ENCODE assay signal across 8 mouse cellular contexts in genomic region chr8:85554391-85555180, GRCm38 (mm10). TPM values are rescaled to one million over a fixed set of nuclear protein-coding genes. Genes with fewer than 3 reads are reported as not detected.
DNase-seq lines count a peak whose midpoint lies in the region; ATAC-seq and TF ChIP-seq lines count a peak whose summit lies in the region.

No protein-coding gene starts in this region.

- H3K4me3 ChIP-seq in CH12.LX (replicated peaks in 1 of 3; ENCODE audit: low read depth in 2 of 3, low read length in 2 of 3, poor library complexity in 1 of 3) = peak overlapping the region; percentile 81 to 96 (median 94)
- H3K4me3 ChIP-seq in heart, embryonic 15.5 days = peak overlapping the region; percentile 92
- H3K4me3 ChIP-seq in stomach, embryonic 16.5 days (replicated peaks; ENCODE audit: low read length) = peak overlapping the region; percentile 90

- dilution Hi-C loops in CH12.LX (cut with MboI; ENCODE audit: extremely low pct_ligation_motif_present, extremely low pct_unique_long_range_greater_than_20kb, low sequenced_read_pairs) = no loop called here

- in situ Hi-C loops in CH12.LX (cut with MboI; ENCODE audit: low pct_ligation_motif_present, low pct_unique_long_range_greater_than_20kb, low sequenced_read_pairs) = no loop called here

- H3K27me3 ChIP-seq in CH12.LX (replicated peaks) = no peaks in the 10 kb centered on the region
- no peaks in the 10 kb centered on the region for H3K27me3 ChIP-seq in heart, embryonic 15.5 days
- no peaks in the 10 kb centered on the region for H3K27me3 ChIP-seq in stomach, embryonic 16.5 days (ENCODE audit: control insufficient read depth, insufficient read depth, low read length)

- ATAC-seq in heart, embryonic 15.5 days (replicated peaks; ENCODE audit: insufficient number of reproducible peaks, insufficient read depth, low FRiP score, low read depth) = peak; percentile 87
- ATAC-seq in megakaryocyte-erythroid progenitor cell, adult 5-6 weeks (replicated peaks; ENCODE audit: low FRiP score, low TSS enrichment, poor library complexity, severe bottlenecking) = peak; percentile 46
- ATAC-seq in stomach, embryonic 16.5 days (ENCODE audit: insufficient read depth, low FRiP score) = peak; percentile 93

- peak overlapping the region; percentile 26; the same call in 1 of the 2 replicates for H3K4me2 ChIP-seq in CH12.LX (ENCODE audit: insufficient read depth, low read depth, poor library complexity, severe bottlenecking)
- H3K4me2 ChIP-seq in heart, embryonic 15.5 days = peak overlapping the region; percentile 76
- H3K4me2 ChIP-seq in stomach, embryonic 16.5 days (ENCODE audit: low read depth, low read length) = peak overlapping the region; percentile 70

- intact Hi-C loops in gastrocnemius, postnatal 36 days (cut with DNase I) = no loop called here

- no peak for TF ChIP-seq EP300 in CH12.LX (IDR thresholded peaks at IDR 0.05; ENCODE audit: low read length)

- TF ChIP-seq CTCF in CH12.LX (conservative IDR thresholded peaks at IDR 0.05 in 1 of 2, IDR thresholded peaks at IDR 0.05 in 1 of 2; ENCODE audit: low read depth in 2 of 2, low read length in 2 of 2) = no peak

- H3K4me1 ChIP-seq in CH12.LX (ENCODE audit: control insufficient read depth in 1 of 2, insufficient read depth in 2 of 2) = peaks cover 6 to 52% of the 10 kb centered on the region in 2 experiments
- H3K4me1 ChIP-seq in heart, embryonic 15.5 days (replicated peaks) = peaks cover 12% of the 10 kb centered on the region
- H3K4me1 ChIP-seq in stomach, embryonic 16.5 days (ENCODE audit: control insufficient read depth, insufficient read depth, low read length) = 0 out of 2 replicates have a peak, but pooled peaks cover 4% of the 10 kb centered on the region

- no peaks in the 10 kb centered on the region for H3K9me3 ChIP-seq in CH12.LX (replicated peaks; ENCODE audit: low read length)
- H3K9me3 ChIP-seq in heart, embryonic 15.5 days (replicated peaks) = no peaks in the 10 kb centered on the region
- H3K9me3 ChIP-seq in stomach, embryonic 16.5 days (replicated peaks; ENCODE audit: control insufficient read depth, low read length) = no peaks in the 10 kb centered on the region

- H3K27ac ChIP-seq in CH12.LX (ENCODE audit: insufficient read depth, low read depth) = peak overlapping the region; percentile 81
- H3K27ac ChIP-seq in heart, embryonic 15.5 days = peak overlapping the region; percentile 95
- H3K27ac ChIP-seq in stomach, embryonic 16.5 days (ENCODE audit: low read length) = peak overlapping the region; percentile 97

- no peak; the same call in 1 of the 2 replicates for TF ChIP-seq POLR2A in CH12.LX (IDR thresholded peaks at IDR 0.05; ENCODE audit: low read depth, low read length)

- under 1% methylated on average over 59 of the region's 66 CpGs for WGBS in heart, embryonic 15.5 days
- under 1% methylated on average over 65 of the region's 66 CpGs for WGBS in stomach, embryonic 16.5 days

- H3K36me3 ChIP-seq in CH12.LX (replicated peaks in 1 of 2; ENCODE audit: control insufficient read depth in 1 of 2, insufficient read depth in 1 of 2, low read length in 1 of 2) = peaks cover 21 to 40% of the 10 kb centered on the region in 2 experiments
- H3K36me3 ChIP-seq in heart, embryonic 15.5 days = peaks cover 24% of the 10 kb centered on the region
- 0 out of 2 replicates have a peak, but pooled peaks cover 6% of the 10 kb centered on the region for H3K36me3 ChIP-seq in stomach, embryonic 16.5 days (ENCODE audit: control insufficient read depth, insufficient read depth, low read length)

- TF ChIP-seq RAD21 in CH12.LX (IDR thresholded peaks at IDR 0.05; ENCODE audit: low read depth, low read length) = no peak

- H3K9ac ChIP-seq in CH12.LX (ENCODE audit: insufficient read depth, low read depth) = peak overlapping the region; percentile 100
- H3K9ac ChIP-seq in heart, embryonic 15.5 days = peak overlapping the region; percentile 92
- peak overlapping the region; percentile 96 for H3K9ac ChIP-seq in stomach, embryonic 16.5 days (ENCODE audit: low read length)

- peak; percentile 9 for DNase-seq in gastrocnemius, postnatal 25 days
- no peak for DNase-seq in gastrocnemius, postnatal 36 days
- DNase-seq in CH12.LX (ENCODE audit: extremely low read depth) = peak; percentile 59
- peak; percentile 36 for DNase-seq in embryo, embryonic 10 days (ENCODE audit: low spot score)
- DNase-seq in layer of hippocampus, adult 9-10 months (ENCODE audit: low spot score) = peak; percentile 30

- peaks cover 48% of the 10 kb centered on the region for H3K79me2 ChIP-seq in CH12.LX (replicated peaks; ENCODE audit: control insufficient read depth, extremely low read depth, insufficient read depth, poor library complexity, severe bottlenecking)

TF ChIP-seq in CH12.LX, 34 proteins besides CTCF, POLR2A, EP300 and RAD21:
- TF ChIP-seq USF1 (IDR thresholded peaks at IDR 0.05; ENCODE audit: low read depth, low read length) = no peak
- TF ChIP-seq MYC (IDR thresholded peaks at IDR 0.05; ENCODE audit: low read depth, low read length) = peak; percentile 70
- TF ChIP-seq NELFE (IDR thresholded peaks at IDR 0.05; ENCODE audit: low read depth, low read length) = 0 out of 2 replicates have a peak, but pooled peaks have one; percentile 28
- no peak for TF ChIP-seq MXI1 (IDR thresholded peaks at IDR 0.05; ENCODE audit: low read depth, low read length)
- TF ChIP-seq SIN3A (IDR thresholded peaks at IDR 0.05; ENCODE audit: low read length) = peak; percentile 63; the same call in 1 of the 2 replicates
- TF ChIP-seq ZNF384 (IDR thresholded peaks at IDR 0.05; ENCODE audit: low read depth, low read length) = no peak
- TF ChIP-seq CHD2 (IDR thresholded peaks at IDR 0.05; ENCODE audit: low read length) = 0 out of 2 replicates have a peak, but pooled peaks have one; percentile 21
- TF ChIP-seq HCFC1 (IDR thresholded peaks at IDR 0.05; ENCODE audit: low read depth, low read length) = peak; percentile 61
- 0 out of 2 replicates have a peak, but pooled peaks have one; percentile 24 for TF ChIP-seq TBP (conservative IDR thresholded peaks at IDR 0.05; ENCODE audit: low read depth, low read length)
- peak; percentile 69 for TF ChIP-seq ELF1 (IDR thresholded peaks at IDR 0.05; ENCODE audit: low read depth, low read length)
- TF ChIP-seq KAT2A (IDR thresholded peaks at IDR 0.05; ENCODE audit: insufficient replicate concordance, low read length) = no peak

RNA-seq across cellular contexts. Expression of gene Dnaja2, which starts 0.6 kb away (rescaled TPM):
- total RNA-seq in gastrocnemius, postnatal 25 days (2021) = 100 to 1,000 TPM; 170 to 181 TPM
- total RNA-seq in gastrocnemius, postnatal 36 days (2021) = 100 to 1,000 TPM; 190 to 194 TPM
- total RNA-seq in CH12.LX (2012; rRNA removed) (150 and 183 TPM in 2 replicates), CH12.LX (2014; rRNA removed) (227 and 273 TPM in 2 replicates)
- 471 and 538 TPM in 2 replicates for polyA plus RNA-seq in CH12.LX (2012; ENCODE audit: insufficient read length, low read depth)
- polyA plus RNA-seq in heart, embryonic 15.5 days (2015; fragmentation: Nextera tagmentation; extraction: Ambion mirVana) = 130 and 133 TPM in 2 replicates
- 100 and 115 TPM in 2 replicates for total RNA-seq in megakaryocyte-erythroid progenitor cell, adult 5-6 weeks (2014; fragmentation: Nextera tagmentation)
- total RNA-seq in megakaryocyte-erythroid progenitor cell, adult 5-6 weeks (2017) = 139 and 165 TPM in 2 replicates
- polyA plus RNA-seq in stomach, embryonic 16.5 days (2015; fragmentation: Nextera tagmentation; extraction: Ambion mirVana) = 135 and 144 TPM in 2 replicates

Comparison
In these comparisons a context has a peak if more than half of its experiments do, and no peak if none do; other contexts are left out.
1. DNase-seq: peak in gastrocnemius, postnatal 25 days (single experiment), CH12.LX (single experiment), embryo, embryonic 10 days (single experiment) and layer of hippocampus, adult 9-10 months (single experiment); none in gastrocnemius, postnatal 36 days (0 of 2).
2. H3K4me2 ChIP-seq: peak in every context shown above with its lines; median percentile 76 in heart, embryonic 15.5 days; 70 in stomach, embryonic 16.5 days; 26 in CH12.LX.
3. Peak in every context shown above with its lines, with median percentiles within 50 percentile points of each other: H3K27ac ChIP-seq, H3K4me3 ChIP-seq, H3K9ac ChIP-seq and ATAC-seq.